ENCODE assay signal across 7 mouse cellular contexts in genomic region chr4:136311042-136311999, GRCm38 (mm10). TPM values are rescaled to one million over a fixed set of nuclear protein-coding genes. Genes with fewer than 3 reads are reported as not detected.
DNase-seq lines count a peak whose midpoint lies in the region; ATAC-seq and TF ChIP-seq lines count a peak whose summit lies in the region.

No protein-coding gene starts in this region.

- intact Hi-C loops in gastrocnemius, adult 2 months (cut with DNase I), result loop anchor here (2.0 kb wide), 1 partner anchor 25 kb away; no protein-coding TSS in a partner anchor

- H3K4me3 ChIP-seq in gastrocnemius, adult 2 months, result peak overlapping the region; percentile 89
- peak overlapping the region; percentile 100 for H3K4me3 ChIP-seq in hindbrain, embryonic 15.5 days
- peak overlapping the region; percentile 100 for H3K4me3 ChIP-seq in limb, embryonic 14.5 days (replicated peaks; ENCODE audit: low read length)
- peak overlapping the region; percentile 100 for H3K4me3 ChIP-seq in midbrain, embryonic 13.5 days (replicated peaks)

- under 1% methylated on average over 69 of the region's 81 CpGs for WGBS in hindbrain, embryonic 15.5 days
- under 1% methylated on average over 57 of the region's 81 CpGs for WGBS in limb, embryonic 14.5 days
- WGBS in midbrain, embryonic 13.5 days, result under 1% methylated on average over 80 of the region's 81 CpGs

- H3K27me3 ChIP-seq in hindbrain, embryonic 15.5 days, result no peaks in the 10 kb centered on the region
- no peaks in the 10 kb centered on the region for H3K27me3 ChIP-seq in limb, embryonic 14.5 days (ENCODE audit: control insufficient read depth, insufficient read depth, low read length)
- no peaks in the 10 kb centered on the region for H3K27me3 ChIP-seq in midbrain, embryonic 13.5 days

- DNase-seq in adrenal gland, adult 18-20 months (ENCODE audit: low spot score in 2 of 2), result peak; percentile 62 to 63
- peak; percentile 63 to 68 for DNase-seq in cerebellum, postnatal 10 days
- peak; percentile 67 for DNase-seq in gastrocnemius, adult 2 months
- no peak for DNase-seq in limb, embryonic 14.5 days (ENCODE audit: low spot score)
- DNase-seq in spleen, postnatal 4 days (ENCODE audit: low spot score in 2 of 2), result peak; percentile 83 to 91

- ATAC-seq in hindbrain, embryonic 15.5 days (ENCODE audit: low FRiP score, low read depth), result peak; percentile 65
- peak; percentile 38; the same call in 1 of the 2 replicates for ATAC-seq in limb, embryonic 14.5 days (ENCODE audit: low FRiP score, low read depth)
- no peak for ATAC-seq in midbrain, embryonic 13.5 days

- peak overlapping the region; percentile 98 for H3K27ac ChIP-seq in gastrocnemius, adult 2 months
- peak overlapping the region; percentile 95 for H3K27ac ChIP-seq in hindbrain, embryonic 15.5 days (replicated peaks)
- H3K27ac ChIP-seq in limb, embryonic 14.5 days (replicated peaks; ENCODE audit: low read depth, low read length), result peak overlapping the region; percentile 99
- peak overlapping the region; percentile 99 for H3K27ac ChIP-seq in midbrain, embryonic 13.5 days

- peak overlapping the region; percentile 98 for H3K9ac ChIP-seq in hindbrain, embryonic 15.5 days
- H3K9ac ChIP-seq in limb, embryonic 14.5 days (ENCODE audit: low read depth, low read length, severe bottlenecking), result peak overlapping the region; percentile 100
- H3K9ac ChIP-seq in midbrain, embryonic 13.5 days (replicated peaks), result peak overlapping the region; percentile 100

- TF ChIP-seq CTCF in gastrocnemius, adult 2 months (IDR thresholded peaks at IDR 0.05), result no peak

- no peaks in the 10 kb centered on the region for H3K36me3 ChIP-seq in hindbrain, embryonic 15.5 days
- H3K36me3 ChIP-seq in limb, embryonic 14.5 days (ENCODE audit: control insufficient read depth, insufficient read depth, low read length), result peaks cover 1% of the 10 kb centered on the region; the same call in 1 of the 2 replicates
- H3K36me3 ChIP-seq in midbrain, embryonic 13.5 days, result no peaks in the 10 kb centered on the region

- no peaks in the 10 kb centered on the region for H3K9me3 ChIP-seq in hindbrain, embryonic 15.5 days
- no peaks in the 10 kb centered on the region for H3K9me3 ChIP-seq in limb, embryonic 14.5 days (ENCODE audit: control insufficient read depth, low read length)
- H3K9me3 ChIP-seq in midbrain, embryonic 13.5 days, result no peaks in the 10 kb centered on the region

- H3K4me2 ChIP-seq in hindbrain, embryonic 15.5 days, result peak overlapping the region; percentile 76
- H3K4me2 ChIP-seq in limb, embryonic 14.5 days (replicated peaks; ENCODE audit: low read depth, low read length, severe bottlenecking), result peak overlapping the region; percentile 68
- peak overlapping the region; percentile 84 for H3K4me2 ChIP-seq in midbrain, embryonic 13.5 days (replicated peaks)

- peaks cover 44% of the 10 kb centered on the region for H3K4me1 ChIP-seq in hindbrain, embryonic 15.5 days (replicated peaks)
- H3K4me1 ChIP-seq in limb, embryonic 14.5 days (ENCODE audit: control insufficient read depth, insufficient read depth, low read length), result peaks cover 31% of the 10 kb centered on the region
- H3K4me1 ChIP-seq in midbrain, embryonic 13.5 days (replicated peaks), result peaks cover 43% of the 10 kb centered on the region

- no peak for TF ChIP-seq POLR2A in limb, embryonic 14.5 days (IDR thresholded peaks at IDR 0.05; ENCODE audit: borderline replicate concordance, extremely low read depth, insufficient read depth, insufficient read length)

RNA-seq across cellular contexts. Expression of gene Hnrnpr, which starts 0.6 kb away (rescaled TPM):
- total RNA-seq in adrenal gland, adult 18-20 months (2021), result 10 to 100 TPM; 52.2 to 64.3 TPM
- total RNA-seq in gastrocnemius, adult 2 months (2021), result 10 to 100 TPM; 20.9 to 27.0 TPM
- 177 and 190 TPM in 2 replicates for polyA plus RNA-seq in hindbrain, embryonic 15.5 days (2015; fragmentation: Nextera tagmentation; extraction: Ambion mirVana)
- 96.8 and 135 TPM in 2 replicates for polyA plus RNA-seq in limb, embryonic 14.5 days (2012; rRNA removed)
- 163 and 179 TPM in 2 replicates for polyA plus RNA-seq in limb, embryonic 14.5 days (2014; fragmentation: Nextera tagmentation; extraction: Ambion mirVana)
- polyA plus RNA-seq in midbrain, embryonic 13.5 days (2015; fragmentation: Nextera tagmentation; extraction: Ambion mirVana), result 254 and 270 TPM in 2 replicates

RNA-seq across cellular contexts. Expression of gene Zfp46, which starts 26.8 kb away (rescaled TPM):
- 10 to 100 TPM; 15.5 to 17.2 TPM for total RNA-seq in adrenal gland, adult 18-20 months (2021)
- total RNA-seq in gastrocnemius, adult 2 months (2021), result 10 to 100 TPM; 21.0 to 36.7 TPM
- 38.8 and 41.3 TPM in 2 replicates for polyA plus RNA-seq in hindbrain, embryonic 15.5 days (2015; fragmentation: Nextera tagmentation; extraction: Ambion mirVana)
- polyA plus RNA-seq in limb, embryonic 14.5 days (2012; rRNA removed), result 39.6 and 47.0 TPM in 2 replicates
- 28.2 and 30.2 TPM in 2 replicates for polyA plus RNA-seq in limb, embryonic 14.5 days (2014; fragmentation: Nextera tagmentation; extraction: Ambion mirVana)
- 39.5 and 40.7 TPM in 2 replicates for polyA plus RNA-seq in midbrain, embryonic 13.5 days (2015; fragmentation: Nextera tagmentation; extraction: Ambion mirVana)
